Mouse (Mus musculus) intestine, postnatal 0 days (tissue): Measurements from ENCODE around the gene Nav1. TPM values are rescaled to one million over a fixed set of nuclear protein-coding genes. Genes with fewer than 3 reads are reported as not detected.

Source experiments
- ATAC-seq: fragments of 200-750 bp; cut with Nextera tagmentation; 2 replicates; pipeline ENCODE4 v1.8.0; 2017; ENCODE audit warnings: mild to moderate bottlenecking, moderate TSS enrichment, moderate library complexity
- H3K27ac ChIP-seq: fragments of 300-500 bp; sonication (generic); 2 replicates; pipeline ENCODE4 v1.5.1; 2014; ENCODE audit warnings: mild to moderate bottlenecking, low read depth, low read length, moderate library complexity
- H3K27me3 ChIP-seq: fragments of 300-500 bp; sonication (generic); replicated peaks from 2 replicates; pipeline ENCODE4 v1.6.1; 2014; ENCODE audit warnings: low read length, mixed read lengths; ENCODE audit not compliant: control insufficient read depth, insufficient read depth
- H3K36me3 ChIP-seq: fragments of 300-500 bp; sonication (generic); 2 replicates; pipeline ENCODE4 v1.6.1; 2014; ENCODE audit warnings: mild to moderate bottlenecking, moderate library complexity; ENCODE audit not compliant: control insufficient read depth, insufficient read depth
- H3K4me1 ChIP-seq: fragments of 300-500 bp; sonication (generic); replicated peaks from 2 replicates; pipeline ENCODE4 v1.6.1; 2014; ENCODE audit warnings: antibody characterized with exemption, low read length, mixed read lengths; ENCODE audit not compliant: control insufficient read depth, insufficient read depth
- H3K4me2 ChIP-seq: fragments of 300-500 bp; sonication (generic); replicated peaks from 2 replicates; pipeline ENCODE4 v1.6.1; 2014; ENCODE audit warnings: low read depth, mild to moderate bottlenecking, moderate library complexity
- H3K4me3 ChIP-seq: fragments of 300-500 bp; sonication (generic); 2 replicates; pipeline ENCODE4 v1.5.1; 2014; ENCODE audit warnings: low read depth, low read length
- H3K9ac ChIP-seq: fragments of 300-500 bp; sonication (generic); 2 replicates; pipeline ENCODE4 v1.6.1; 2014; ENCODE audit warnings: mild to moderate bottlenecking, low read depth, low read length
- H3K9me3 ChIP-seq: fragments of 300-500 bp; sonication (generic); 2 replicates; pipeline ENCODE4 v1.6.1; 2016; ENCODE audit warnings: mixed run types; ENCODE audit not compliant: control insufficient read depth
- CTCF ChIP-seq: sonication (generic); IDR thresholded peaks from 2 replicates; pipeline ENCODE4 v1.5.1; 2016; ENCODE audit warnings: low read depth, mild to moderate bottlenecking, control low read depth, antibody characterized with exemption, moderate library complexity
- WGBS: fragments of 180-500 bp; shearing (Covaris S2); extraction: QIAGEN DNeasy Blood & Tissue Kit; methylation state at CpG from one replicate; pipeline ENCODE4 v1.1.7; 2014; 5-methylcytosine and 5-hydroxymethylcytosine counted together
- polyA plus RNA-seq: library from polyadenylated mRNA; unstranded; fragments of >200 nt; fragmentation: Nextera tagmentation; extraction: Ambion mirVana; gene quantifications from 2 replicates; pipeline ENCODE4 v1.2.1, GENCODE M21; 2015

Nav1 gene
- polyA plus RNA-seq, 1 experiment from 2014 or later: 3.4 TPM

DNA sequence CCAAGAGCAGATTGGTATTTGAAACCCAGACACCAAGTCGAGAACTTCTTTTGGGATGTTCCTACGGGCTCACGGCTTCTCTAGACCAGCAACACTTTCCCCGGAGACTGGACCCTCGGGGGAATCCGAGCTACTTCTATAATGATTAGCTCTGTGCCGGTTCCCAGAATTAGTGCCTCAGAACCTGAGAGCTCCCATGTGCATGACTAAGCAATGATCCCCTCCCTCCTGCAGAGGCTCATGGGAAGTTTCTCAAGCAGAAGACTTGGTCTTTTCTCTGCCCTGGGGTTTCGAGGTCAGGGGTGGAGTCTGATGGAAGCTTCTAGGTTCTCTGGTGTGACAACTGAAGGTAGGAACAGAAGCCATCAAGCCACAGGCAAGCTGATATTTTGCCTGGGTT is 105.0 kb downstream of the Nav1 start:
- no peak overlapping the region for H3K27ac ChIP-seq
- no peaks in the 10 kb centered on the region for H3K27me3 ChIP-seq
- 68% methylated on average over 8 of the region's 8 CpGs for WGBS
- no peak for ATAC-seq
- TF ChIP-seq CTCF: no peak
- no peaks in the 10 kb centered on the region for H3K36me3 ChIP-seq
- no peak overlapping the region for H3K4me2 ChIP-seq
- H3K9me3 ChIP-seq: no peaks in the 10 kb centered on the region
- no peak overlapping the region for H3K9ac ChIP-seq
- H3K4me3 ChIP-seq: no peak overlapping the region
- no peaks in the 10 kb centered on the region; the same call in 1 of the 2 replicates for H3K4me1 ChIP-seq

DNA sequence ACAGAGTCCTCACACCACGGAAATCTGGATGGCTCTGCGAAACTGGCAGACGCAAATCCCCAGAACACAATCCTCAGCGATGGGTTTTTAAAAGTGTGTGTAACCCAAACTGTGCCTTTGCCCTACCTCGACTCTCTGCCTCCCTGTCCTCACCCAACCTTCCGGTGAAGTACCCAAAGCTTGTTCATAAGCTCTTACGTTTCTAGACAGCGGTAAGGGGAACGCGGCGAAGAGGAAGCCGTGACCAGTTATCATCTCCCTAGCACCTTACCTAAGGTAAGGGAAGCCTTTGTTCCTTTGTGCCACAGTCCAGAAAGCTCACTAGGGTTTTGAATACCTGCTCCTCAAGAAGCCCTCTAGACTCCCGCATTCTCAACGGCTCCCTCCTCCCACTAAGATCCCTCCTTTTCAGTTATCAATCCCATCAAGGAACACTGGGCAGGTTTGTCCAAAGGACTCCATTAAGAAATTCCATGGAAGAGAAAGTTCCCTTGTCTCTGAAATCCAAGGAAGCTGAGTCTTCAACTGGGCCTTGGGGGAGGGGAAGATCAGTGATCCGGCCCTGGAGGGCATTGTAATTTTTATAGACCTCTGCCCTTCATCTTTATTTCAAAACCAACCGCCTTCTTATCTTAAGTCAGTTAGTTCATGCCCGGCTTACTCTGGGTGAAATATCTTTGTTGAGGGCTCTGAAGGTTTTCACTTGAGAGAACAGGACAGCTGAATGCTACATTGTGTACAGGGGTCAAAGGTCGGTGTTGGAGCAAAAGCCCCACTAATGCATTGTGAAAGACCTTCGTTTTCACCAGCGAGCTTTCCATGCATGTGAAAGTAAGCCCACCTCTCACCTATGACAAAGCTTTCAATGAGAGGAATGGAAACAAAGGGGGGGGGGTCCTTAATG is 108.4 kb downstream of the Nav1 start:
- Histone ChIP-seq H3K27me3 (no peaks in the 10 kb centered on the region), H3K9me3 (no peaks in the 10 kb centered on the region), H3K4me1 (no peaks in the 10 kb centered on the region; the same call in 1 of the 2 replicates), H3K27ac (no peak overlapping the region), H3K4me3 (no peak overlapping the region), H3K4me2 (no peak overlapping the region), H3K9ac (no peak overlapping the region), H3K36me3 (no peaks in the 10 kb centered on the region)
- TF ChIP-seq CTCF: no peak
- peak; percentile 45; the same call in 1 of the 2 replicates for ATAC-seq
- 63% methylated on average over 20 of the region's 20 CpGs for WGBS

- 82% methylated on average over 1 of the region's 1 CpGs for WGBS
- Histone ChIP-seq H3K36me3 (no peaks in the 10 kb centered on the region), H3K9me3 (no peaks in the 10 kb centered on the region), H3K4me2 (no peak overlapping the region), H3K9ac (no peak overlapping the region), H3K27me3 (no peaks in the 10 kb centered on the region), H3K4me1 (no peaks in the 10 kb centered on the region), H3K4me3 (no peak overlapping the region), H3K27ac (no peak overlapping the region)
- ATAC-seq: no peak
- no peak for TF ChIP-seq CTCF
These were observed 112.0 kb downstream of the Nav1 start for GRCm38 (mm10) chr1:135495048-135495447.

GRCm38 (mm10) chr1:135493862-135494261 is 113.2 kb downstream of the Nav1 start:
- no peak for ATAC-seq
- no peak overlapping the region for H3K27ac ChIP-seq
- no peaks in the 10 kb centered on the region for H3K9me3 ChIP-seq
- no peaks in the 10 kb centered on the region for H3K27me3 ChIP-seq
- no peak overlapping the region for H3K4me2 ChIP-seq
- no peak for TF ChIP-seq CTCF
- H3K9ac ChIP-seq: no peak overlapping the region
- no peaks in the 10 kb centered on the region for H3K36me3 ChIP-seq
- no peaks in the 10 kb centered on the region for H3K4me1 ChIP-seq
- whole genome bisulfite sequencing: 85% methylated on average over 6 of the region's 6 CpGs
- no peak overlapping the region for H3K4me3 ChIP-seq

- H3K27ac ChIP-seq: no peak overlapping the region
- TF ChIP-seq CTCF: no peak
- no peak overlapping the region for H3K4me3 ChIP-seq
- H3K9me3 ChIP-seq: no peaks in the 10 kb centered on the region
- no peak for ATAC-seq
- no peak overlapping the region for H3K9ac ChIP-seq
- H3K4me2 ChIP-seq: no peak overlapping the region
- H3K27me3 ChIP-seq: no peaks in the 10 kb centered on the region
- H3K4me1 ChIP-seq: no peaks in the 10 kb centered on the region
- H3K36me3 ChIP-seq: no peaks in the 10 kb centered on the region
- 84% methylated on average over 10 of the region's 10 CpGs for WGBS
These were observed 114.7 kb downstream of the Nav1 start for GRCm38 (mm10) chr1:135492406-135492805.

DNA sequence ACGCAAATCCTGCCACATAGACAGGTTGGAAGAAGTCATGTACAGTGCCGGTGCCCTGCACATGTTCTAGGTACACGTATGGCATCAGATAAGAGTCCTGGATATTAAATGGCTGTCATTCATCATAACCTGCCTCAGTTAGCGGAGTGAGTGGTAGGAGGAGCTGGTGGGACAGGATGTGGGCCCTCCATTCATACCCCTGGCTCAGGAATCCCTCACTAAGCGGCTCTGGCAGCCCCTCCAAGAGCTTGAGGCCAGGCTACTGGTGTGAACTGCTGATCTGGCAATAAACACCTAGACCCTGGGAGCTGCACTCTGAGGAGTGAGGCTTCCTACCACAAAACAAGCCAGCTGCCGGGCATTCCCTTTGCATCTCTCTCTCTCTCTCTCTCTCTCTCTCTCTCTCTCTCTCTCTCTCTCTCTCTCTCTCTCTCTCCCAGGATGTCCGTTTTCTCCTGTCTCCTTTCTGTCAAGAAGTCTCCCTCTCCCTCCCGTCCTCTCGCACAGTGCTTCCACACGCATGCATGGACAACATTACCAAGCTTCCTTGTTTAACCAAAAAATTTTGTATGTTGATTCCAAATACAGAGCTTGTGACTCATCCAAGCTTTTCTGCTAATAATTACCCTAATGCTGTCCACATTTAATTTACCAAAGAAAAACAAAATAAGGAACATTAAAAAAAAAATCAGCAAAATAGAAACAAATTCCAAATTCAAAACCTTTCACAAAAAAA is 116.0 kb downstream of the Nav1 start:
- H3K4me3 ChIP-seq: no peak overlapping the region
- no peaks in the 10 kb centered on the region for H3K27me3 ChIP-seq
- WGBS: 81% methylated on average over 9 of the region's 10 CpGs
- no peaks in the 10 kb centered on the region for H3K36me3 ChIP-seq
- H3K9me3 ChIP-seq: no peaks in the 10 kb centered on the region
- no peak overlapping the region for H3K9ac ChIP-seq
- H3K27ac ChIP-seq: no peak overlapping the region
- H3K4me2 ChIP-seq: no peak overlapping the region
- ATAC-seq: no peak
- no peak for TF ChIP-seq CTCF
- no peaks in the 10 kb centered on the region for H3K4me1 ChIP-seq
